Mouse (Mus musculus): ENCODE measurements around the gene Dph5. TPM values are rescaled to one million over a fixed set of nuclear protein-coding genes. Genes with fewer than 3 reads are reported as not detected.

Gene Dph5
- polyA plus RNA-seq, 1 experiment from 2014 or later = 24.2 TPM

- H3K9me3 ChIP-seq (ENCODE audit: control insufficient read depth, low read length) = no peaks in the 10 kb centered on the region
- H3K4me2 ChIP-seq (ENCODE audit: low read length) = no peak overlapping the region
- H3K4me1 ChIP-seq (ENCODE audit: control insufficient read depth, insufficient read depth, low read length) = no peaks in the 10 kb centered on the region
- no peak overlapping the region for H3K4me3 ChIP-seq (replicated peaks; ENCODE audit: low read depth, low read length)
- H3K27me3 ChIP-seq (ENCODE audit: control insufficient read depth, insufficient read depth, low read length) = no peaks in the 10 kb centered on the region
- H3K9ac ChIP-seq (replicated peaks; ENCODE audit: low read length) = no peak overlapping the region
- H3K27ac ChIP-seq (replicated peaks; ENCODE audit: low read depth, low read length) = no peak overlapping the region
- H3K36me3 ChIP-seq (ENCODE audit: control insufficient read depth, insufficient read depth, low read length) = no peaks in the 10 kb centered on the region
- ATAC-seq (ENCODE audit: low FRiP score, low TSS enrichment) = no peak
- DNase-seq = no peak
- WGBS = 66% methylated on average over 6 of the region's 6 CpGs
Measured at GRCm38 (mm10) chr3:115875551-115875950, 12.1 kb upstream of the Dph5 start.

GRCm38 (mm10) chr3:115877133-115877532 is 10.5 kb upstream of the Dph5 start:
- Histone ChIP-seq H3K4me2 (ENCODE audit: low read length) (no peak overlapping the region), H3K27ac (replicated peaks; ENCODE audit: low read depth, low read length) (no peak overlapping the region), H3K36me3 (ENCODE audit: control insufficient read depth, insufficient read depth, low read length) (no peaks in the 10 kb centered on the region), H3K9ac (replicated peaks; ENCODE audit: low read length) (no peak overlapping the region), H3K27me3 (ENCODE audit: control insufficient read depth, insufficient read depth, low read length) (no peaks in the 10 kb centered on the region), H3K4me3 (replicated peaks; ENCODE audit: low read depth, low read length) (no peak overlapping the region), H3K4me1 (ENCODE audit: control insufficient read depth, insufficient read depth, low read length) (no peaks in the 10 kb centered on the region), H3K9me3 (ENCODE audit: control insufficient read depth, low read length) (no peaks in the 10 kb centered on the region)
- ATAC-seq (ENCODE audit: low FRiP score, low TSS enrichment) (no peak), DNase-seq (no peak)
- WGBS = 83% methylated on average over 1 of the region's 1 CpGs

DNA sequence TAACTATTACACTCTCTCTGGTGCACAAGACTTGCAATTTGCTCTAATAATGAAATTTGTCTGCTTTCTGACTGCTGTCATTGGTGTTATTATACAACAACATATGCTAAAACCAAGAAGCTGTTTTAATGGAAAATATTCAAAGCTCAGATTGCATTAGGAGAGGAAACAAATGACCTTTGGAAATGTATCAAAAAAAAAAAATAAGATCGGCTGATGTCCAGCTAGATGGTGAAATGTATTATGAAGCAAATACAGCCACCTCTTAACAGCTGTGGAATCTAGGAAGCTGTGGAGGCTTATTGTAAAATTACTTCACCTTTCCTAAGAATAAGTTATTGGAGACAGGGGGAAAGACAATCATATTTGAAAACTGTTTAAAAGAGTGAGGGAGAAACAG is 3.6 kb upstream of the Dph5 start:
- peaks cover 6% of the 10 kb centered on the region; the same call in 1 of the 2 replicates for H3K4me1 ChIP-seq (ENCODE audit: control insufficient read depth, insufficient read depth, low read length)

DNA sequence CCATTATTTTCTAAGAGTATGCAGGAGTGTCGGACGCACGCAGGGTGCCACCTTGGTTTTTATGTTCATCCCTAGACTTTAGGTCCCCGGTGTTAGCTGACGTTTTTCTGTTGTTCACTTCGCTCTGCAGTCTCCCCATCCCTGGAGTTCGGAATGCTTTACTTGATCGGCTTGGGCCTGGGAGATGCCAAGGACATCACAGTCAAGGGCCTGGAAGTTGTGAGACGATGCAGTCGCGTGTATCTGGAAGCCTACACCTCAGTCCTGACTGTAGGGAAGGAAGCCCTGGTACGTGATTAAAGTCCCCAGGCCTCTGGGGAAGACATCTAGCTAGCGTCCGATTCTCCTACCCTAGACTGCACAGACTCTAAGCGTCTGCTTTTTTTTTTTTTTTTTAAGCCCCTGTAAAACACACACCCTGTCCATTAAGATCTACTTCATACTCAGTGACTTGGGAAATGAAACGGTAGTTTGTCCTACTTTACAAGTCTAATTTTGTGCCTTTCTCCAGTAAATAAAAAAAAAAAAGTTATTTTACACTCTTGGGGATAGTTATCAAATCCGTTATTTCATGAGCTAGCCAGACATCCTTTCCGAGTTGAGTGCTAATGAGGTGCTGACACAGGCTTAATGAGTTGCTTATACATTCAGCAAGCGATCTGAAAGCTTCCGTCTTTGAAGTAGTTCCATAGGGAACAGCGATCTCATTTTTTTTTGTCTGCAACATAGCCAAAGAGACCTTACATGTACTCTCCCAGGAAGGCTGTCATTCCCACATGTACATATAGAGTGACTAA is 871 bp downstream of the Dph5 start:
- DNase-seq (peak; percentile 63), ATAC-seq (ENCODE audit: low FRiP score, low TSS enrichment) (peak; percentile 70)
- H3K27ac ChIP-seq (replicated peaks; ENCODE audit: low read depth, low read length) = peak overlapping the region; percentile 90
- WGBS = 2% methylated on average over 21 of the region's 21 CpGs
- peak overlapping the region; percentile 79 for H3K4me3 ChIP-seq (replicated peaks; ENCODE audit: low read depth, low read length)
- peaks cover 8% of the 10 kb centered on the region; the same call in 1 of the 2 replicates for H3K4me1 ChIP-seq (ENCODE audit: control insufficient read depth, insufficient read depth, low read length)
- peak overlapping the region; percentile 88 for H3K9ac ChIP-seq (replicated peaks; ENCODE audit: low read length)
- no peaks in the 10 kb centered on the region for H3K27me3 ChIP-seq (ENCODE audit: control insufficient read depth, insufficient read depth, low read length)
- H3K4me2 ChIP-seq (ENCODE audit: low read length) = peak overlapping the region; percentile 83
- no peaks in the 10 kb centered on the region for H3K36me3 ChIP-seq (ENCODE audit: control insufficient read depth, insufficient read depth, low read length)
- H3K9me3 ChIP-seq (ENCODE audit: control insufficient read depth, low read length) = no peaks in the 10 kb centered on the region

More for the DNA sequence above, 3.6 kb upstream of the Dph5 start:
- Histone ChIP-seq H3K27ac (replicated peaks; ENCODE audit: low read depth, low read length) (no peak overlapping the region), H3K4me2 (ENCODE audit: low read length) (no peak overlapping the region), H3K9ac (replicated peaks; ENCODE audit: low read length) (no peak overlapping the region), H3K4me3 (replicated peaks; ENCODE audit: low read depth, low read length) (no peak overlapping the region), H3K27me3 (ENCODE audit: control insufficient read depth, insufficient read depth, low read length) (no peaks in the 10 kb centered on the region), H3K36me3 (ENCODE audit: control insufficient read depth, insufficient read depth, low read length) (no peaks in the 10 kb centered on the region), H3K9me3 (ENCODE audit: control insufficient read depth, low read length) (no peaks in the 10 kb centered on the region)
- no peak for DNase-seq
- 90% methylated on average over 1 of the region's 1 CpGs for WGBS
- no peak for ATAC-seq (ENCODE audit: low FRiP score, low TSS enrichment)

GRCm38 (mm10) chr3:115892341-115892740 is 4.7 kb downstream of the Dph5 start:
- peak; percentile 12 for DNase-seq
- WGBS = 62% methylated on average over 4 of the region's 4 CpGs
- H3K4me2 ChIP-seq (ENCODE audit: low read length) = no peak overlapping the region
- H3K4me3 ChIP-seq (replicated peaks; ENCODE audit: low read depth, low read length) = no peak overlapping the region
- no peaks in the 10 kb centered on the region for H3K9me3 ChIP-seq (ENCODE audit: control insufficient read depth, low read length)
- no peak for ATAC-seq (ENCODE audit: low FRiP score, low TSS enrichment)
- H3K36me3 ChIP-seq (ENCODE audit: control insufficient read depth, insufficient read depth, low read length) = peaks cover 11% of the 10 kb centered on the region
- H3K27ac ChIP-seq (replicated peaks; ENCODE audit: low read depth, low read length) = no peak overlapping the region
- H3K27me3 ChIP-seq (ENCODE audit: control insufficient read depth, insufficient read depth, low read length) = no peaks in the 10 kb centered on the region
- peaks cover 6% of the 10 kb centered on the region; the same call in 1 of the 2 replicates for H3K4me1 ChIP-seq (ENCODE audit: control insufficient read depth, insufficient read depth, low read length)
- no peak overlapping the region for H3K9ac ChIP-seq (replicated peaks; ENCODE audit: low read length)

DNA sequence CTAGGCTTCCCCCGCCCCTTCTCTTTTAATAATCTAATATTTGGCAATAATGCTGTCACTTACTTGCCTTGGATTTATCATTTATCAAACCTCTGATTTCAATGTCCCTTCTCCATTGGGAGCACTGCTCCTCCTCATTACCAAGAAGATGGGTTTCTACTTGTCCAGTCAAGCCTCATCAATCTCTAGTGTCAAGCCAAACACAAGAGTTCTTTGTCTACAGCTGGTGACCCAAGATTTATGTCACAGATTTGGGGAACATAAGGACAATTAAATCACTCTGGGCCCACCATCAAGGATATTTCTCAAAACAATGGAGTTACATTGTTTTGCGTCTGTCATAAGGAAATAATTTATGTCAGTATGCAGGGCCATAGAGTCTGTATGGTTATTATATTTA is 5.5 kb downstream of the Dph5 start:
- Histone ChIP-seq H3K27ac (replicated peaks; ENCODE audit: low read depth, low read length) (no peak overlapping the region), H3K27me3 (ENCODE audit: control insufficient read depth, insufficient read depth, low read length) (no peaks in the 10 kb centered on the region), H3K36me3 (ENCODE audit: control insufficient read depth, insufficient read depth, low read length) (peaks cover 11% of the 10 kb centered on the region), H3K9ac (replicated peaks; ENCODE audit: low read length) (no peak overlapping the region), H3K4me3 (replicated peaks; ENCODE audit: low read depth, low read length) (no peak overlapping the region), H3K9me3 (ENCODE audit: control insufficient read depth, low read length) (no peaks in the 10 kb centered on the region), H3K4me2 (ENCODE audit: low read length) (no peak overlapping the region), H3K4me1 (ENCODE audit: control insufficient read depth, insufficient read depth, low read length) (peaks cover 6% of the 10 kb centered on the region; the same call in 1 of the 2 replicates)
- WGBS = 94% methylated on average over 2 of the region's 2 CpGs
- DNase-seq (no peak), ATAC-seq (ENCODE audit: low FRiP score, low TSS enrichment) (no peak)

DNA sequence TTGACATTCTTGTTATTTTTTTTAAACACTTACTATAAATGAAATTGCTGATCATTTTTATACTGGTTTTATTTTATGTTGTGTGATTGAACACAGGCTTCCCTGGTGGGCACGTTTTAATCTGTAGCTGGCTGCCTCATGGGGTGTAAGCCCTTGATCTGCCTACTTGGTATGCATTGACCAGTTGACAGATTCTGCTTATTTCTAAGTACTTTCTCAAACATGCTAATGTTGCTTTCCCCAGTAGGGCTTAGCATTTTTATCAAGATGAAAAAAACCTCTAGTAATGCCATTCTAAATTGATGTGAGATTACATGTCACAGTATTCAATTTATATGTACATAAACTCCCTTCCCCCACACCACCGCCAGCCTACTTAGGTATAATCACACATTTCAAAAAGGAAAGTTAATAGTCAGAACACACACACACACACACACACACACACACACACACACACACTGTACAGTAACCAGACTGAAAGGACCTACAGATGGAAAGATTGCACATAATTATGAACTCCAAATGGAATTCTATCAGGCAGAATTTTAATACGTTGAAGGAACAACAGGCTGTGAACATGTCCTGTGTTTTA is 10.8 kb downstream of the Dph5 start:
- 0 out of 2 replicates have a peak, but pooled peaks cover 2% of the 10 kb centered on the region for H3K4me1 ChIP-seq (ENCODE audit: control insufficient read depth, insufficient read depth, low read length)
- ATAC-seq (ENCODE audit: low FRiP score, low TSS enrichment) = peak; percentile 79

DNA sequence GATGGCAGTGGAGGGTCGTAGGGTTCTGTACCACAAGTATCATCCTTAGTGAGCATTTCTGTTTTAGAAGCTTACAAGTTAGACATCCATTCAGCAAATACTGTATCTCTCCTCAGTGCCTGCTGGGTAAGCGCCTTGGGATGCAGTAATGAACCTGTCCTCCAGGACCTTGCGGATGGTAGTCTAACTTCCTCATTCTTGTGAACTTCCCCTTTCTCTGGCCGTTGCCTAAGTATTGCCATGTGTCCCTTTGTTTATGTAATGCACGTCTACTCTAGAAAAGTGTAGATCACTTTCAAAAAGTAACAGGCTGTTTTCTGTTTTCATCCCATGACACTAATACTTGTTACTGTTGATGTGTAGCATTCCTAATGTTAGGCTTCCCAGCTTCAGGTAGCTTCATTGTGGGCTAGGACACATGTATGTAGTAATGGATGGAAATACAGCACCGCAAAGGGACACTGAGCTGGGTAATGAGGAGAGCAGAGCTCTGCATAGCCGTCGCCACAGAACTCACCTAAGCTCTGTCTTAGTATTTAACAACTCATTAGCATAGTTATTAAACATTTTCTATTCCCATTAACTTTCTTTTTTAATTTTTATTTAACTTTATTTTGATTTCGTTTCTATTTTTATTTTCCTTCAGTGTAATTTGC is 14.8 kb downstream of the Dph5 start:
- Histone ChIP-seq H3K4me3 (replicated peaks; ENCODE audit: low read depth, low read length) (no peak overlapping the region), H3K4me1 (ENCODE audit: control insufficient read depth, insufficient read depth, low read length) (0 out of 2 replicates have a peak, but pooled peaks cover 2% of the 10 kb centered on the region), H3K9me3 (ENCODE audit: control insufficient read depth, low read length) (no peaks in the 10 kb centered on the region), H3K4me2 (ENCODE audit: low read length) (no peak overlapping the region), H3K27ac (replicated peaks; ENCODE audit: low read depth, low read length) (no peak overlapping the region), H3K9ac (replicated peaks; ENCODE audit: low read length) (no peak overlapping the region), H3K36me3 (ENCODE audit: control insufficient read depth, insufficient read depth, low read length) (peaks cover 8% of the 10 kb centered on the region; the same call in 1 of the 2 replicates), H3K27me3 (ENCODE audit: control insufficient read depth, insufficient read depth, low read length) (no peaks in the 10 kb centered on the region)
- no peak for DNase-seq
- ATAC-seq (ENCODE audit: low FRiP score, low TSS enrichment) = no peak
- WGBS = 94% methylated on average over 9 of the region's 9 CpGs

More for the DNA sequence above, 10.8 kb downstream of the Dph5 start:
- Histone ChIP-seq H3K27ac (replicated peaks; ENCODE audit: low read depth, low read length) (0 out of 2 replicates have a peak overlapping the region, but pooled peaks have one; percentile 3), H3K36me3 (ENCODE audit: control insufficient read depth, insufficient read depth, low read length) (peaks cover 19% of the 10 kb centered on the region), H3K4me2 (ENCODE audit: low read length) (no peak overlapping the region), H3K27me3 (ENCODE audit: control insufficient read depth, insufficient read depth, low read length) (no peaks in the 10 kb centered on the region), H3K9me3 (ENCODE audit: control insufficient read depth, low read length) (no peaks in the 10 kb centered on the region), H3K9ac (replicated peaks; ENCODE audit: low read length) (no peak overlapping the region), H3K4me3 (replicated peaks; ENCODE audit: low read depth, low read length) (no peak overlapping the region)
- DNase-seq = peak; percentile 64
- WGBS = 36% methylated on average over 3 of the region's 3 CpGs
